Mouse (Mus musculus) heart, adult 11 months (tissue): ENCODE results near the gene Iqgap3.

Experiments
- DNase-seq: peaks from one replicate; pipeline ENCODE4 v3.0.0; 2022

The Iqgap3 gene

DNA sequence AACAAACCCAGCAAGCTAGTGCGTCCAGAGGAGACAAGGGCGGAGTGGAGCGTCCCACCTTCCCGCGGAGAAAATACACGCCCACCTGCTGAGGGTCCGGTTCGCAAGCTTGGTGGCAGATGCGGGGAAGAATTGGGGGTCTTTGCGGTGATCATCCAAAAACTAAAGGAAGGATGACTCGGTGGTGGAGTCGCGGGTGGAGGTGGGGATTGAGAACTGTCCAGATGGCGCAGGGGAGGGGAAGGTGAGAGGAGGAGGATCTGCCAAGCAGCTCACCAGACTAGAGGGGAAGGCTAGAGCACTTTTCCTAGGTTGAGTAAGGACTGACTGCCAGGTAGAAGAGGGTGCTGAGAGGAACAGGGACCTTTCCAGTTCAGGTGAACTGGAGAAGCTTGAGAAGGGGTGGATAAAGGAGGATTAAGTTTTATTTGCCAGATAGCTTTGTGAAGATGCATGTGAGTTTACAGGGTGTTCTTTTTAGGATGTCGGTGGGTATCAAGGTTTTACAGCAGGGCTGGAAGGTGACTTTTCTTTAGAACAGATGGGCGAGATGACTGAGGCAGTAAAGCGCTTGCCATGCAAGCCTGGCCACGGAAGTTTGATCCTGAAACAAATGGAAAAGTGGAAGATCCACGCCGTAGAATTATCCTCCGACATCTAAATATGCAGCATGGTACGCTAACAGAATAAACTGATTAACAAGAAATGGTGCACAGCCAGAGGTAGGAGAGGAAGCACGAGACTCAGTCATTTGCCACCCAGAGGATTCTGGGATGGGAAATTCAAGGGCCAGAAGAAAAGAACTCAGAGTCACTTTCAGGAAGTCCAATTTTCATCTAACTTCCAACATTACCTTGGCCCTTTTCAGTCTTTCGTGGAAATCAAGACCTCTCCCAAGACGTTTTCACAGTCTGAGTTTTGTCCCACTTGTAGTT lies 57.7 kb downstream of the Iqgap3 start:
- DNase-seq = peak; percentile 94

DNA sequence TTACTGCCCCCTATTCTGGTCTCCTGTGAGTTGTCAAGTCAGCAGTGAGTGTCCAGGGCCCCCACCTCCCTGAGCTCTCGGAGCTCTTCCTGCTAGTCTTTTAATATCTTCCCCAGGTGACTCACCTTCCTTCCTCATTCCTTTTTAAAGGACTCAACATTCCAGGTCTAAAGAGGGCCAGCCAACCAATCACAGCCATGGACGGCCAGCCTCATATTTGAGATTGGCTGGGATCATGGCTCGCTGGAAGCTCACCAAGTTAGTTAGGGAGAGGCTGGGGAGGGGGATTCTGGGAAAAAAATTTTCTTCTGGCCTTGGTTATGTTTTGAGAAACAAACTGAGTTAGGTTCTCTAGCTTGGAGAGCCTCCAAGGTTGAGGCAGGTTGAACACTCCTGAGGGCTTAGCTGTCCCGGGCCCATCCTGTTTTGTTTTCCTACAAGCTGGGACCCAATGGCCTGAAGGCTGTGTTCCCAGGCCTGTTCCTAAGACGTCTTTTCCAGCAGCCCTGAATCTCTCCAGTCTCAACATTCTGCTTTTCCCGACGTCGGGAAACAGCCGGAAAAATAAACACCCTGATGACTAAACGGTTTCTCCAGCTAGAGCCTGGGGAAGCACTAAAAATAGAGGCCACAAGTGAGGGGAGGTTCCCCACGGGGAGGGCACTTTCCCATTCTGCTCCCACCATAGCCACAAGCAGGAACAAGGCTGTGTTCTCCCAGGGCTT lies 58.6 kb downstream of the Iqgap3 start:
- DNase-seq = peak; percentile 99

DNA sequence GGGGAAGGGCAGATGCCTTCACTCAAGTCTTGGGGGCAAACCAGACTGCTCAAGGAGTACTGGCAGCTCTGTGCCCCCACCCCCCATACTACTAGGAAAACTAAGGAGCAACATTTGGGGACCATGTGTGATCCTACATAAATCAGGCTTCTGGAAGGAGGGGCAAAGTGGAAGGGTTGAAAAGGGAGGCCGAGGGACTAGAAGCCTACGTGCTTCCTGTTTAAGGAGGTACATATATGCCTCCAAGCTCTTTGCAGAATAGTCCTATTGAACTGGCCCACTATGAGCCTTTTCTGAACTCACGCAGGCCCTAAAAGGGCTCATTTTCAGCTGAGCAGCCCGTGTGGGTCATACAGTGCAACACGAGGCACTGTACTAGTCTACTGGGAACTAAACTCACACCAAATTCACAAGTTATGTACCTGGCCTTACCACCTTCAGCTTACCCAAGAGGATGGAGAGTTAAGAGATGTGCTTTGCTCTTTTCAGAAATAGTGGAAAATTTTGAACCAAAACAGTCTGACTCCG lies 59.2 kb downstream of the Iqgap3 start:
- no peak for DNase-seq

DNA sequence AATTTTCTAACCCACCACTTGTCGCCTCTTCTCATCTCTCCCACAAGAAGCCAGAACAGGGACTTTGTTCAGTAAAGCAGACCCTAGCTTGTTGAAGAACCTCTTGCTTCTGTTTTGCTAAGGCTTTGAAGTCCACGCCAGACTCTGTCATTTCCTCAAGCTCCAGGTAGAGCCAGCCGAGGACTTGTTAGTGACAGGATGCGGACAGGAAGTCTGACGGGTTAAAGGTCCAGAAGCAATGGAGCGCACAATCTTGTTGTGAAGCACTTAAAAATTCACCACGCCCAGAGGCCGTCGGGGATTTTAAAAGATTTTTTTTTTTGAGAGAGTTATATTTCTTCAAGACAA lies 59.6 kb downstream of the Iqgap3 start:
- peak; percentile 97 for DNase-seq

DNA sequence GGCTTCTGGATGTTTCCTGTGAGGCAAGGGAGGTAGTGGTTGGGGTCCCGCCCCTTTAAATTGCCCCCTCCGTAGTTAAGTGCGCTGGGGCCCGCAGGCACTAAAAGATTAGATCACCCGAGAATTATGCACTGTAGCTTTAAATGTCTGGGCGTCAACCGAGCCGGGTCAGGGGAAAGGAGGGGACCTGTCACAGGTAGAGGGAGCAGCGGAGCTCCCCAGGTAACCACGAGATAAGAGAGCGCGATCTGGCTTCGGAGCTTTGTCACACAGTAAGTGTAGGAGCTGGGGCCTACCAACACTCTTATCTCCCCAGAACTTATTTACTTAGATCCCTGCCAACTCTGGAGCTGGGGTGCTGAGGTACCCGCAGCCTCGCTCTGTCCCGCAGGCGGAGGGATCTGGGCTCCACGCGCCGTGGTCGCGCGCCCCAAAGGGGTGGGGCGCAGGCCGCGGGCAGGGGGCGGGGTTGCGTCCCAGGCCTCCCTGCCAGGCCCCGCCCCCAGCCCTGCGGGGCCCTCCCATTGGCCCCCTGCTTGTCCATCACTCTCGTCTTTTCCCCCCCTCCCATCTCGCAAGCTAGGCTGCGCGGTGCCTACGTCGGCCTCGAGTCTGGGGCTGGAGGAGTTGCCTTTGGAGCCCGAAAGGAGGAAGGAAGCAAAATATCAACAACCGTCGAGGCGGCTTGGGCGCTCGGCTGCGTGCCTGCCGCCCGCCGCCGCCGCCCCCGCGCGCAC lies 60.2 kb downstream of the Iqgap3 start, which contains the start of gene Mef2d:
Mef2d (plus strand) TSS at position 586 of the 737 bp plus-strand sequence.
- DNase-seq = peak; percentile 100

DNA sequence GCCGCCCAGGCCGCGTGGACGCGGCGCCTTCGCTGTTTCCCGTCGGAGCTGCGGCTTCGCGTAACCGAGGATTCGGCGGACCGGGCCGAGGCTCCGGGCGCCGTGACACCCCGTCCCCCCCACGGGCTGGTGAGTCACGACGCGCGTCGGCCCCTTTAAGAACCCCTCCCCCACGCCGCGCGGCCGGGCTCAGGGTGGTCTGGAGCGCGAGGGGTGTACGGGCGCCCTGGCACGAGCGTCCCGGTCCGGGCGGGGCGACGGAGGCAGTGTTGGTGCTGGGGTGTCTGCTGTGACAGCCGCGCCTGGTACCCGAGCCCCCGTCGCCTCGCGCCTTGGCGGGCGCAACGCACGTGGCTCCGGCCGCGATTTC lies 60.8 kb downstream of the Iqgap3 start:
- no peak for DNase-seq

DNA sequence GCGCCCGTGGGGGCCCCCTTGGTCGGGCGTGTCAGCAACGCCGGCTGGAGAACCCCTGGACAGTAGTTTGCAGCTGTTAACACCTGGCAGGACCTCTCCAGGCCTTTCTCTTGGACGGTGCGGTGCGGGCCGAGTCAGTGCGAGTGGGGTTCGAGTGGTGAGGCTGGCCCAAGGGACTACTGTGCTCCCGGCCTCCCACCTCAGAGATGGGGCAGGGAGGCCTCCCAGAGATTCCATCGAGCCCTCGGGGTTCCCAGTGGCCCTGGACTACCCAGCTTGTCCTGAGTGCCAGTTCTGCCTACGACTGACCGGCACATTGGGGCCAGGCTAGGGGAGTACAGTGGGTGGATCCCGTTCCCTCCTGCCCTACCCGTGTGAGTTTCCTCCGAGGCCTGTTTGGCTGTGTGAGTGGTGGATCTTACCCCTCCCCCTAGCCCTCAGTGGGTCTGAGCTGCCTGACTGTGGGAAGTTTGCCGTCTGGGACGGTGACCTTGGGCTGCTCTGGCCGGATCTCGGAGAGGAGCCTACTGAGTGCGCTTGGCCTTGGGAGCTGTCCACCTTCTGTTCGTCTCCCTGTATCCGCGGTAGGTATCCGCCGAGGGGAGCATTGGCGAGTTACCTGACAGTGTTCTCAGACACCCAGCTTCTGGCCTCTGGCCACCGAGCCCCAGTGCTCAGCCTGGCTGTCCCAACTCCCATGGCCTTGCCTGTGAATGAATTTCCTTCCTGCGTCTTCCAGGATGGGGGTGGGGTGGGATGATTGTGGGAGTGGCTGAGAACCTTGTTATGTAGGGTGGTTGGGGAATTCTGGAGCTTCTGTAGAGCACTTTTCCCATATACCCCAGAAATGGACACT lies 61.4 kb downstream of the Iqgap3 start:
- DNase-seq = peak; percentile 99

DNA sequence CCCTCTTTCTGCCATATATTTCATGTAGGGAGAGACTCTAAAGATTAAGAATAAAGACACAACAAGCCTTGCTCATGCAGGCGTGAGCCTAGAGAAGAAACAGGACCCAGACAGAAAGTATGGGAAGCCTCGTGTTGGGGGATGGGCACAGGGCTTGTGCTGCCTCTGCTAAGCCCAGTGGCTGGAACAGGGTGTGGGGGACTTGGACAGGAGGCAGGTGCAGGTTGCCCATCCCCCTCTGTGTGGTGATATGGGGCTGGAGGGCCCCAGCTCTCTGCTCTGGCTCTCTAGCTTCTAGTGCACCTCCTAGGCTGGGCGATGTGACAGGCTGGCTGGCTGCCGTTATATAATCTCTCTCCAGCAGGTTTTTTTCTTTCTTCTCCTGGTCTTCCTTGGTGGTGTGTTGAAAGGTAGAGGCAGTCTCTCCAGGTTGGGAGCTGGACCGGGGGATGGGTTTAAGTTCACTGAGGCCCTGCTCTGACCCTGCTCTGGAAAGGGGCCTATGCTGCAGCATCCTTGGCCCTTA lies 62.3 kb downstream of the Iqgap3 start:
- peak; percentile 97 for DNase-seq

DNA sequence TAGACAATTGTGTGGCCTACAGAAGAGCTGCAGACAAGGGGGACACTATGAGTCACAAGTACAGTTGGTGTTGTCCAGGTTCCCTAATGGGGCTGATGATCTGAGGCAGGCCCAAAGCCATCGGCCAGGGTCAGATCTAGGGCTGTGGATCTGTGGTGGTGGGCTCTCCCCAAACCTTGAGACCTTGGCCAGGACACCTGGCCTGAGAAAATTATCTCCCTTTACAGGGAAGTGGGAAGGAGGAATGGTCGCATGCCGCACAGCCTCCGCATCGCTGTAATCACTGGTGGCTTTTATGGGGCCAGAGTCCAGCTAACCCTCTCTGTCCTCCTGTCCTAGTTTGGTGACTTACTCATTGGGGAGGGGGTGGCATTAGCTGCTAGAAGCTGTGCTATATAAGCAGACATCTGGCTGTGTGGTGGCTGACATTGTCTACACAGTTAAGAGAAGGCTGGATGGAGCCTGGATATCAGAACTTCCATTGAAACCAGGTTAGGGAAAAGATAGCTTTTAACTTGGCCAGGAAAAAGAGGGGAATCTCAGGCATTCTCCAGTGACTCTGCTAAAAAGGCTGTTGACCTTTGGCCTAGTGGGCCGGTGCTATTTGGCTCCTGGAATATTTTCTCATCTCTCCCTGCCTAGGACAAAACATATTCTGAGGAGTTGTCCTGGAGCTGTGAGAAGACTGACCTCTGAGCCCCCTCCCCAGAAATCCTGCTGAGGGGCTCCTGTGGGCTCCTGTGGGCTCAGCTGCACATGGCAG lies 63.1 kb downstream of the Iqgap3 start:
- DNase-seq = peak; percentile 93

DNA sequence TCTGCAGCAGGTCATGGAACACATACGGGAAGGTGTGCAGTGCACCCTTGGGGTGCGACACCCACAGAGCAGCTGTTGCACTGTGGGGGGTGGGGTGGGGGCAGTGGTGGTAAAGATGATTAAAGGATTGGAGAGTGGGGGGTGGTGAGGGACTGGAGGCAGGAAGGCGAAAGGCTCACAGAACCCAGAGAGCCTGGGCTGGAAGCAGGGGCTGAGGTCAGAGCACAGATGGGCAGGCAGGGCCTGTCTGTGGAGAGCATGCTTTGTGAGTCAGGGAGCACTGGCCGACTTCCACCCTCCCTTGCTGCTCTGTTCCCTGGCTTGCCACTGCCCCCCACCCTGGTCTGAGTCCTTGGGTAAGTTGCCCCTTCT lies 63.6 kb downstream of the Iqgap3 start:
- DNase-seq = peak; percentile 97

DNA sequence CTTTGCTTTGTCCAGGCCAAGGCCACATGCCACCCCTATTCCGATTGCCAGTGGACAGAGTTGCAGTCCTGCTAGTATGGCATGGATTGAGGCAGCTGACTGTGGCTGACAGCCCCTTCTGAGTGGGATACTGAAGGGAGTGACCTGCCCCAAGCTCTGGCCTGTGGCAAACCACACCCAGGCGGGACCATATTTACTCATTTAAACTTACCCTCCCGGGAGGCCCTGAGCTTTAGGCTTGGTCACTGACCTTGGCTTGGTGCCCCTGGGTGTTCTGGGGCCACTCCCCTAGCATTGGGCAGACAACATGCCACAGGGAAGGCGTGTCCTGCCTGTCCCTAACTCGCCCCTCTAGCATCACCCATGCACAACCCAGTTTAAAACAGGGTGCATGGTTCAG lies 64.2 kb downstream of the Iqgap3 start:
- peak; percentile 97 for DNase-seq

DNA sequence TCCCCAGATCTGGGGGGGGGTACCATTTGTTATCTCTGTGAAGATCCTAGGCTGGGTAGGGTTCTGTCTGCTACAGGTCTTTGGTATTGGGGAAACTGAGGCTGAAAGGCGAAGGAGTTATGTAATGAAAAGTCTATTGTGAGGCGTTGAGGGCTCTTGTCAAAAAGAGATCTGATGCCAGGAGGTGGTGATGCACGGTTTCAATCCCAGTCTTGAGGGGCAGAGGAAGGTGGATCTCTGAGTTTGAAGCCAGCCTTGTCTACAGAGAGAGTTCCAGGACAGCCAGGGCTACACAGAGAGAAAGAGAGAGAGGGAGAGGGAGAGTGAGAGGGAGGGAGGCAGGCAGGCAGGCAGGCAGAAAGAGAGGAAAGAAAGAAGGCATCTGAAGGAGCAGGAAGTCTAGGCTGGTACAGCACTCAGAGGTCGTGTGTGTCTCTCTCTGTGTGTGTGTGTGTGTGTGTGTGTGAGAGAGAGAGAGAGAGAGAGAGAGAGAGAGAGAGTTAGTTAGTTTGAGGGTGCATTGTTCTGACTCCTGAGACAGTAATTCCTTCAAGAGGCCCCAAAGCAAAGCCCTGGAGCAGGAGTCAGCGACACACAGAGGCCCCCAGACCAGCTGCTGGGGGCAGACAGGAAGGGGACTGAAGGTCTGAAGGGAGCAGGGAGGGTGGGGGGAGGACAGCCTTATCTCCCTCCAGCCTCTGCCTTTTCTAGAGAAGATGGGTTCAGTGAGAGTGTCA lies 64.8 kb downstream of the Iqgap3 start:
- peak; percentile 90 for DNase-seq

DNA sequence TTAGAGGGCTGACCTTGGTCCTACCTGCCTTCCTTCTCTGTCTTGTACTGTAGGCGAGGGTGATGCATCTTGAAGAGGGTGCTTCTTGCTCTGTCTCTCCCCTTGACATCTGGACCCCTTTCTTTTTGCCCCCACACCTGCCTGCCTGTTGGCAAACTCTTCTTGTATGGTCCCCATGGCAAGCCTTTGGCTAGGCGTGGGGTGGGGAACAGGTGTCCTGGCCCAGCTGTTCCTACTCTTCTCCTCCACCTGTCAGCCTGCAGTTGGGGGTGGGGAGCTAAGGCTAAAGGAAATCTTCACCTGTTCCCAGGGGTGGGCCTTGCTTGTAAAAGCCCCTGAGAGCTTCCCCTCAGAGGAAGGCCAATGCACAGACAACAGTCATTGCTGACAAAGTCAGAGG lies 65.7 kb downstream of the Iqgap3 start:
- DNase-seq = peak; percentile 89

DNA sequence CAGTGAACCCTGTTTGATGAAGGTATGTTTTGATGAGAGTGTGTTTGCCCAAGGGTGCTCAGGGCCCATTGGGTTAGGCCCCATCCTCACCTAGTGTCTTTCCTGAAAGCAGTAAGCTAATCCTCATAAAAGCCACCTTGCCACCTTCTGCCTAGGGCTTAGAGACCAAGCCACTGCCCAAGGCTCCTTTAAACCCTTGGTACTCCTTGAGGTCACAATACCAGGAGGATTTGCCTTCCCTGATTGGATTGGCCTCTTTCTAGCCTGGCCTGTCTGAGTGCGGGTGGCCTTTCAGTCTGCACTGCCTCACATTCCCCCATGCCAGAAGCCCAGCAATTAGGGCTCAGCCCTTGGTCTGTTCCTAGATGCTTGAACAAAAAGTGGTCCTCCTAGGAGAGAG lies 66.1 kb downstream of the Iqgap3 start:
- DNase-seq = no peak

DNA sequence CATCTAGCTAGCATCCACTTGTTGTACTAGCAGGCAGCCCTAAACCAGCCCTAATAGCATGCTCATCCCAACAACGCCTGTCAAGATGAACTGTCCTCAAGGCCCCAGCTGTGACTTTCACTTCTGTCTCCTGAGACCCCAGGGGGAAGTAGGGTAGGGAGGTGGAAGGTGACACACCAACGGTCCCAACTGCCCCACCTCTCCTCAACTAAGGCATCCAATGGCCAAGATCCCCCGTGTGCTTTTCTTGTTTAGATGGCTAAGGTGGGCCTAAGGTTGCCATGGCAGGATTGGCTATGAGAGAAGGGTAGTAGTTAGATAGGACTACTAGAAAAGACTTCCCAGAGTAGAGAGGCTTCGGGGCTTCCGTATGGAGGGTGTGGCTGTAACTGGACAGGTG lies 66.6 kb downstream of the Iqgap3 start:
- peak; percentile 94 for DNase-seq

DNA sequence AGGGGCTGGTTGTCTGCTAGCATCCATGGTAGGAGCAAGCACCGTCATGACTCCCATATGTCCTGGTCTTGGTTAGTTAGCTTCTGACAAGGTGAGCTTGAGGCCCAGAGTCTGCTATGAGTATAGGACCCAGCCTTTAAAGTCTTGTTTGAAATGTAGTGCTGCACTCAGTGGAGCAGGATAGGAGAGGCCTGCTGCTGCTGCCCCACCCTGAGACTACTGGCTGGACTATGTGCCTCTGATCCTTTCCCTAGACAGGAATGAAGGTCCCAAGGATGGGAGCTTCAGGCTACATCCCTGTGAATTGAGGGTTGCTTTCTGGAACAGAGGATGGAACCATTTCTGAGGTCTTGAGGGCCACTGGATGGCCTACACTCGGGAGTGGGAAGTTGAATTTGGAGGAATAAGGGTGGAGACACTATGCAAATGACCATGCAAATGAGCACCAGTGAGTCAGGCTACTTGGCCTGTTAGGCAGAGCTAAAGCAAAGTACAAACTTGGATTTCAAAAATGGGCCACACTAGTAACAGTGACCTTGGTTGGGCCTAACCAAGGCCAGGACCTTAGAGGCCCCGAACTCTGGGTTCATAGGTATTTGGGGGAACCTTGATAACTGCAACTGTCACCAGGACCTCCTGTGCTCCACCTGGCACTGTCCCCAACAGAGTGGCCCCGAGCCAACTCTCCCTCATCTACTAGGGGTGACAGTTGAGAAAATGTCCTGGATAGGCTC lies 67.2 kb downstream of the Iqgap3 start:
- DNase-seq = peak; percentile 98

DNA sequence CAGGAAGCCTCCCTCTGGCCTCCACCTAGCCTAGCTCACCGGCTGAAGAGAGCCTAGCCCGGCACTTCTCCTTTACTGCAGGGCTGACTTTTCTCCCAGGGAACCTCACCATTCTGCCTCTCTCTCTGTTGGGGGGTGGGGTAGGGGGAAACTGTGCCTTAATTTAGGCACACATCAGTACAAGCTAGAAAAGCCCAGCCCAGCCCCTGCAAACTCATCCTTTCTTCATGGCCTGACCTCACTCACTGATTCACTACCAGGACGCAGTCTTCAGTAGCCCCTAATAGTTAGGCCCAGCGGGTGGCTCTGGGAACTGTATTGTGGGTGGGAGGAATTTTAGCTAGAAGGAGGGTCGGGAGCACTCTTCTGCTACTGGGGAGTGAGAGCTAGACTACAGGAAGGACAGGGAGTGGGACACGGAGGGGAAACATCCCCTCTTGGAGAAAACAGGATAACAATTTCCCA lies 67.8 kb downstream of the Iqgap3 start:
- no peak for DNase-seq

DNA sequence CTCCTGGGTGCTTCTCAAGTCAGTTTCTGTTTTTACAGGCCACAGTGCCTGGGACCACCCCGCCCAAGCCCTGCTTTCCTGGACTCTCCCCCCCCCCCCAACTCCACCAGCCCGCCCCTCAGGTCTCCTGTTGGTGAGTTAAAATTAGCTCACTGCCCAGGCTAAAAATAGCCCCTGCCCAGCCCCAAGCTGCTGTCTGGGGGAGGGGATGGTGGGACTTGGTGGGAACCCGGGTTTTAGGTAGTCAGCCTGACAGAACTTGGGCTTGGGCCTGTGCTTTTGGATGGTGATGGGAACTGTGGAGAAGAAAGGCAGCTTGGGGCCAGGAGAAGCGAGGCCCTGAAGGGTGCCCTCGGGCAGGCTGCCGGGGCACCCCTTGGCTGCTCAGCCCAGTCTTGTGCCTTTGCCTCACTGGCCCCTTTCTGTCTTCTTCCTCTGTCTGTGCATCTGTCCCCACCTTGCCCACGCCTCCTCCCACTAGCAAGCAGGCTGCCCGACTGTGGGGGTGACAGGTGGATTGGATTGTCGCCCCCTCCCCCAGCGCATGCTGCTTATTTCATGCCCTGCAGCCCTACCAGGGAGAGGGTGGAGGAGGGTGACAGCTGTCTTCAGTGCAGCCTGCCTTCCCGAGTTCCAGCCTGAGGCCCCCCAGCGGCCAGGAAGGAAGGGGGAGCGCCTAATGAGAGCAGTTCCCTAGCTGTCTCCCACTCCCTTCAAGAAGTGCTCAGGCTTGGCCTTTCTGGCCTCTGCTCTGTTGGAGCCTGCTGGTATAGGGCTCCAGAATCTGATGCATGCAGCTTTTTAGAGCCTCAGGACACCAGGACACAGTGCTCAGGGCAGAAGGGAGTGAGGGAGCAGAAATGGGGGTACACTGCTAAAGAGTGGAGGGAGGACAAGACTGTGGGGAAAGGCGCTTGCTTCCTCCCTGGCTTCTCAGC lies 68.6 kb downstream of the Iqgap3 start:
- DNase-seq = peak; percentile 97

DNA sequence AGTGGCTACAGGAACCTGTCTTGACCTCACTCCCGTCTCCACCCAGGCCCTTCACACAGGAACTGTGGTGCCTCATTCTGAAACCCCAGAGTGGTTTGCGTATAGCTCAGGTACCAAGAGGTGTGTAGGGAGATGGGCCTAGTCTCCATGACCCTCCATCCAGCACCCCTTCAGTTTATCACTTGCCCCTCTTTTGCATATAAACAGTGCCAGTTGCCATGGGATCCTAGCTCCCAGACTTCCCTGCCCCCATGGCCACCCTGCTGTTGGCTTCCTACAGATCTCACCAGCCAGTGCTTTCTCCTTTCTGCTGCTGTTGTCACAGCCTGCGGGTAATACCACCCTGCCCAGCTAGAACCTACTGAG lies 69.2 kb downstream of the Iqgap3 start:
- peak; percentile 94 for DNase-seq
